Mouse (Mus musculus) liver, embryonic 14.5 days (tissue): ENCODE results near the gene Ybx3. TPM values are rescaled to one million over a fixed set of nuclear protein-coding genes. Genes with fewer than 3 reads are reported as not detected.

Source experiments
- ATAC-seq: fragments of 200-750 bp; cut with Nextera tagmentation; 2 replicates; pipeline ENCODE4 v1.8.0; 2017; ENCODE audit warnings: moderate number of reproducible peaks, mild to moderate bottlenecking, moderate library complexity; ENCODE audit not compliant: insufficient read depth
- DNase-seq, 3 experiments: peaks; one replicate each; pipeline ENCODE4 v3.0.0-alpha.2; 2012 to 2013; ENCODE audit warnings: low read depth in 3 of 3, low spot score in 3 of 3
- H3K27ac ChIP-seq: fragments of 300-500 bp; sonication (generic); 2 replicates; pipeline ENCODE4 v1.5.1; 2014; ENCODE audit warnings: moderate library complexity, mild to moderate bottlenecking, control low read depth, inconsistent platforms
- H3K27me3 ChIP-seq: fragments of 300-500 bp; sonication (generic); 2 replicates; pipeline ENCODE4 v1.6.1; 2014; ENCODE audit warnings: mild to moderate bottlenecking, low read length, moderate library complexity; ENCODE audit not compliant: control insufficient read depth, insufficient read depth
- H3K36me3 ChIP-seq: fragments of 300-500 bp; sonication (generic); replicated peaks from 2 replicates; pipeline ENCODE4 v1.6.1; 2014; ENCODE audit warnings: low read depth; ENCODE audit not compliant: control insufficient read depth, insufficient read depth
- H3K4me1 ChIP-seq, 2 experiments: fragments of 200-500 bp in 1 of 2; fragments of 300-500 bp in 1 of 2; sonication (generic) in 1 of 2; replicated peaks; 2 replicates each; pipeline ENCODE4 v1.6.1; 2012 to 2014; ENCODE audit warnings: antibody characterized with exemption in 1 of 2, inconsistent platforms in 1 of 2, low read length in 1 of 2; ENCODE audit not compliant: control insufficient read depth in 2 of 2, insufficient read depth in 2 of 2
- H3K4me2 ChIP-seq: fragments of 300-500 bp; sonication (generic); 2 replicates; pipeline ENCODE4 v1.6.1; 2014; ENCODE audit warnings: low read depth, mild to moderate bottlenecking, control low read depth, moderate library complexity
- H3K4me3 ChIP-seq, 2 experiments: fragments of 200-500 bp in 1 of 2; fragments of 300-500 bp in 1 of 2; sonication (generic) in 1 of 2; 2 replicates each; pipeline ENCODE4 v1.5.1; 2012 to 2014; ENCODE audit warnings: low read depth in 2 of 2, low read length in 2 of 2, mild to moderate bottlenecking in 2 of 2, control low read depth in 1 of 2, inconsistent platforms in 1 of 2, moderate library complexity in 1 of 2; ENCODE audit not compliant: insufficient read depth in 1 of 2
- H3K9ac ChIP-seq: fragments of 300-500 bp; sonication (generic); replicated peaks from 2 replicates; pipeline ENCODE4 v1.6.1; 2014; ENCODE audit warnings: mild to moderate bottlenecking, control low read depth, moderate library complexity
- H3K9me3 ChIP-seq: fragments of 300-500 bp; sonication (generic); 2 replicates; pipeline ENCODE4 v1.6.1; 2016; ENCODE audit warnings: low read length, mixed read lengths; ENCODE audit not compliant: control insufficient read depth
- CTCF ChIP-seq: IDR thresholded peaks from 2 replicates; pipeline ENCODE4 v1.5.1; 2016; ENCODE audit warnings: antibody characterized with exemption, low read depth, control low read depth
- EP300 ChIP-seq: IDR thresholded peaks from 2 replicates; pipeline ENCODE4 v1.6.1; 2016; ENCODE audit warnings: antibody characterized with exemption, low read depth
- WGBS: fragments of 180-500 bp; shearing (Covaris S2); extraction: QIAGEN DNeasy Blood & Tissue Kit; methylation state at CpG from one replicate; pipeline ENCODE4 v1.1.7; 2014; ENCODE audit not compliant: insufficient replicate concordance; 5-methylcytosine and 5-hydroxymethylcytosine counted together
- polyA plus RNA-seq, 2 experiments: library from polyadenylated mRNA; depleted of rRNA in 1 of 2; stranded (reverse) in 1 of 2; unstranded in 1 of 2; fragments of >200 nt; fragmentation: Nextera tagmentation in 1 of 2; extraction: Ambion mirVana in 1 of 2; gene quantifications; 2 replicates each; pipeline versions ENCODE4 v1.2.1 to v1.2.3; 2012 to 2014

Ybx3 gene
- polyA plus RNA-seq, 2 experiments: 74.6 to 214 TPM

GRCm38 (mm10) chr6:131367101-131367500 is 21.2 kb downstream of the Ybx3 start:
- Histone ChIP-seq H3K4me2 (no peak overlapping the region), H3K27me3 (no peaks in the 10 kb centered on the region), H3K9me3 (no peaks in the 10 kb centered on the region), H3K36me3 (peaks cover 84% of the 10 kb centered on the region), H3K4me1 (peaks cover 11 to 20% of the 10 kb centered on the region in 2 experiments), H3K4me3 (no peak overlapping the region), H3K27ac (no peak overlapping the region), H3K9ac (no peak overlapping the region)
- peak; percentile 31; the same call in 1 of the 2 replicates for ATAC-seq
- peak; percentile 64 for TF ChIP-seq CTCF
- TF ChIP-seq EP300: no peak
- WGBS: 40% methylated on average over 4 of the region's 4 CpGs
- peak in 1 of 3 experiments; percentile 16 for DNase-seq

- Histone ChIP-seq H3K36me3 (peaks cover 58% of the 10 kb centered on the region), H3K9ac (peak overlapping the region; percentile 46; the same call in 1 of the 2 replicates), H3K4me3 (no peak overlapping the region), H3K9me3 (no peaks in the 10 kb centered on the region), H3K4me1 (peaks cover 15 to 30% of the 10 kb centered on the region in 2 experiments), H3K4me2 (peak overlapping the region; percentile 26; the same call in 1 of the 2 replicates), H3K27ac (peak overlapping the region; percentile 77), H3K27me3 (no peaks in the 10 kb centered on the region)
- DNase-seq (peak; percentile 43 to 59 (median 58)), ATAC-seq (peak; percentile 70)
- WGBS: 18% methylated on average over 2 of the region's 2 CpGs
- TF ChIP-seq CTCF (no peak), EP300 (peak; percentile 73)
Measured at GRCm38 (mm10) chr6:131364353-131364752, 23.9 kb downstream of the Ybx3 start.

GRCm38 (mm10) chr6:131362987-131363765 is 25.1 kb downstream of the Ybx3 start:
- no peaks in the 10 kb centered on the region for H3K27me3 ChIP-seq
- WGBS: 55% methylated on average over 7 of the region's 7 CpGs
- H3K4me1 ChIP-seq: peaks cover 15 to 31% of the 10 kb centered on the region in 2 experiments
- peaks cover 46% of the 10 kb centered on the region for H3K36me3 ChIP-seq
- no peaks in the 10 kb centered on the region for H3K9me3 ChIP-seq
- ATAC-seq (peak; percentile 42), DNase-seq (no peak)
- H3K4me3 ChIP-seq: no peak overlapping the region
- H3K9ac ChIP-seq: no peak overlapping the region
- no peak overlapping the region; the same call in 1 of the 2 replicates for H3K4me2 ChIP-seq
- no peak; the same call in 1 of the 2 replicates for TF ChIP-seq CTCF
- TF ChIP-seq EP300: peak; percentile 40; the same call in 1 of the 2 replicates
- H3K27ac ChIP-seq: peak overlapping the region; percentile 28; the same call in 1 of the 2 replicates

GRCm38 (mm10) chr6:131360693-131361092 is 27.6 kb downstream of the Ybx3 start:
- ATAC-seq (peak; percentile 80), DNase-seq (peak; percentile 57 to 68 (median 58))
- no peak overlapping the region for H3K4me3 ChIP-seq
- no peak overlapping the region for H3K27ac ChIP-seq
- TF ChIP-seq CTCF: no peak
- no peak for TF ChIP-seq EP300
- peaks cover 21% of the 10 kb centered on the region for H3K36me3 ChIP-seq
- H3K4me2 ChIP-seq: no peak overlapping the region
- WGBS: 42% methylated on average over 5 of the region's 5 CpGs
- no peaks in the 10 kb centered on the region; the same call in 1 of the 2 replicates for H3K27me3 ChIP-seq
- H3K4me1 ChIP-seq: peaks cover 15 to 30% of the 10 kb centered on the region in 2 experiments
- H3K9me3 ChIP-seq: no peaks in the 10 kb centered on the region
- H3K9ac ChIP-seq: no peak overlapping the region

- no peak overlapping the region for H3K4me2 ChIP-seq
- peaks cover 6% of the 10 kb centered on the region for H3K27me3 ChIP-seq
- H3K4me1 ChIP-seq: peaks cover 13 to 24% of the 10 kb centered on the region in 2 experiments
- peaks cover 11% of the 10 kb centered on the region for H3K36me3 ChIP-seq
- no peaks in the 10 kb centered on the region for H3K9me3 ChIP-seq
- no peak overlapping the region for H3K4me3 ChIP-seq
- no peak overlapping the region for H3K9ac ChIP-seq
- H3K27ac ChIP-seq: no peak overlapping the region
- TF ChIP-seq EP300 (no peak), CTCF (no peak)
- DNase-seq: no peak
- no peak for ATAC-seq
- 35% methylated on average over 2 of the region's 2 CpGs for WGBS
Measured at GRCm38 (mm10) chr6:131359543-131359942, 28.7 kb downstream of the Ybx3 start.
